Mouse (Mus musculus) liver, embryonic 14 days (tissue): Measurements from ENCODE around the gene Sgta. TPM values are rescaled to one million over a fixed set of nuclear protein-coding genes. Genes with fewer than 3 reads are reported as not detected.

Experiments used
- polyA plus RNA-seq: library from polyadenylated mRNA; depleted of rRNA; stranded (reverse); fragments of >200 nt; gene quantifications from 2 replicates; pipeline ENCODE4 v1.2.3, GENCODE M21; 2012; rRNA removed

The Sgta gene
- polyA plus RNA-seq: 33.9 and 37.4 TPM in 2 replicates

GRCm38 (mm10) chr10:81059603-81060543 is at the start of gene Sgta:
Gene Sgta, minus strand, starts transcription at chr10:81060181.

GRCm38 (mm10) chr10:81105565-81106112 is 45.7 kb upstream of the Sgta start, which contains the start of gene Map2k2:
Gene Map2k2, plus strand, starts transcription at chr10:81105915.

GRCm38 (mm10) chr10:81069836-81070235 is 9.9 kb upstream of the Sgta start, which contains the start of gene Thop1:
Gene Thop1, plus strand, starts transcription at chr10:81070035.

GRCm38 (mm10) chr10:81036988-81037580 is 22.9 kb downstream of the Sgta start, which contains the start of gene Slc39a3:
Gene Slc39a3, minus strand, starts transcription at chr10:81037426.

GRCm38 (mm10) chr10:81025639-81026275 is 34.2 kb downstream of the Sgta start, which contains the start of gene Diras1:
Gene Diras1, minus strand, starts transcription at chr10:81025662.

GRCm38 (mm10) chr10:81014393-81015384 is 45.3 kb downstream of the Sgta start, which contains the start of gene Gng7:
Gene Gng7, minus strand, starts transcription at chr10:81014945.

Other genes starting within 250 kb of the Sgta start
- 0.03 and 0.50 TPM in 2 replicates for gene Jsrp1, start 246.7 kb downstream of the Sgta start, polyA plus RNA-seq
- gene Oaz1, start 233.5 kb downstream of the Sgta start, polyA plus RNA-seq: 574 and 704 TPM in 2 replicates
- not detected in 2 replicates for gene Lingo3, start 216.1 kb downstream of the Sgta start, polyA plus RNA-seq
- 222 and 233 TPM in 2 replicates for gene Lsm7, start 205.0 kb downstream of the Sgta start, polyA plus RNA-seq
- 58.7 and 66.2 TPM in 2 replicates for gene Sppl2b, start 204.9 kb downstream of the Sgta start, polyA plus RNA-seq
- 0.02 and 0.05 TPM in 2 replicates for gene Tmprss9, start 188.3 kb downstream of the Sgta start, polyA plus RNA-seq
- gene Timm13, start 159.2 kb downstream of the Sgta start, polyA plus RNA-seq: 99.7 and 111 TPM in 2 replicates
- gene Lmnb2, start 141.9 kb downstream of the Sgta start, polyA plus RNA-seq: 11.5 and 11.8 TPM in 2 replicates
- 2.1 and 2.2 TPM in 2 replicates for gene Gadd45b, start 130.1 kb downstream of the Sgta start, polyA plus RNA-seq
- gene Gng7, start 45.2 kb downstream of the Sgta start, polyA plus RNA-seq: 0.25 and 0.29 TPM in 2 replicates
- gene Diras1, start 34.5 kb downstream of the Sgta start, polyA plus RNA-seq: 0.01 TPM in 1 of 2 replicates, not detected in the other
- gene Slc39a3, start 22.8 kb downstream of the Sgta start, polyA plus RNA-seq: 3.4 and 3.8 TPM in 2 replicates
- gene Thop1, start 9.9 kb upstream of the Sgta start, polyA plus RNA-seq: 20.2 and 21.2 TPM in 2 replicates
- gene Creb3l3, start 38.7 kb upstream of the Sgta start, polyA plus RNA-seq: 10.0 and 12.8 TPM in 2 replicates
- gene Map2k2, start 45.7 kb upstream of the Sgta start, polyA plus RNA-seq: 48.6 and 59.6 TPM in 2 replicates
- gene Zbtb7a, start 75.0 kb upstream of the Sgta start, polyA plus RNA-seq: 13.8 and 16.4 TPM in 2 replicates
- gene Pias4, start 107.7 kb upstream of the Sgta start, polyA plus RNA-seq: 9.9 and 11.4 TPM in 2 replicates
- gene Eef2, start 116.5 kb upstream of the Sgta start, polyA plus RNA-seq: 555 and 587 TPM in 2 replicates
- 15.3 and 17.6 TPM in 2 replicates for gene Dapk3, start 122.8 kb upstream of the Sgta start, polyA plus RNA-seq
- not detected in 2 replicates for gene 4930442H23Rik, start 123.7 kb upstream of the Sgta start, polyA plus RNA-seq
- gene Nmrk2, start 141.9 kb upstream of the Sgta start, polyA plus RNA-seq: not detected in 2 replicates
- under 0.01 and 0.02 TPM in 2 replicates for gene Atcay, start 170.7 kb upstream of the Sgta start, polyA plus RNA-seq
- 0.55 and 0.80 TPM in 2 replicates for gene Zfr2, start 173.0 kb upstream of the Sgta start, polyA plus RNA-seq
- 0.77 and 0.83 TPM in 2 replicates for gene Matk, start 192.8 kb upstream of the Sgta start, polyA plus RNA-seq
- 48.0 and 56.2 TPM in 2 replicates for gene Mrpl54, start 206.8 kb upstream of the Sgta start, polyA plus RNA-seq
- 13.7 and 14.8 TPM in 2 replicates for gene Apba3, start 206.8 kb upstream of the Sgta start, polyA plus RNA-seq
- 0.21 and 0.25 TPM in 2 replicates for gene Tjp3, start 231.4 kb upstream of the Sgta start, polyA plus RNA-seq
- gene Pip5k1c, start 232.8 kb upstream of the Sgta start, polyA plus RNA-seq: 9.9 and 12.5 TPM in 2 replicates